Mouse (Mus musculus): Measurements from ENCODE around the gene Hydin. TPM values are rescaled to one million over a fixed set of nuclear protein-coding genes. Genes with fewer than 3 reads are reported as not detected.

Hydin gene
- polyA plus RNA-seq, 1 experiment from 2014 or later = 0.45 TPM

DNA sequence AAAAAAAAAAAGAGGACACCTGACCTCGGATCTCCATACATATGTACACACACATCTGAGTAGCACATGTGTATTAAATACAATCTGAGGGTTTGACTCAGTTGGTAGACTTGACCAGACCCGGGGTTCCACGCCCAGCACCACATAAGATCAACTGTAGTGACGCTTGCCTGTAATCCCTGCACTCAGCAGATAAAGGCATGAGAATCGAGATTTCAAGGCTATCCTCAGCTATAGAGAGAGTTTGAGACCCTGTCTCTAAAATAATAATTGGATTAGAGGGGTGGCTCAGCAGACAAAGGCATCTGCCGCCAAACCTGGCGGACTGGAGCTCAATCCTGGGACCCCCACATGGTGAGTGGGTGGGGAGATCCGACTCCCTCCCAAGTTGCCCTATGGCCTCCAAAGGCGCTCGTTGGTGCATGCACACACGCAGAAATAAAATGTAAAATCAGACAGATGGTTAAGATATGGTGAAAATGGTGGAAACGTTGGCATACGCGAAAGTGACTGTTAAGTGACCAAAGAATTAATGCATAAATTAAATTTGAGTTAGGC, 351.1 kb downstream of the Hydin start:
- H3K4me2 ChIP-seq (ENCODE audit: low read length) = peak overlapping the region; percentile 72
- no peaks in the 10 kb centered on the region for H3K9me3 ChIP-seq (replicated peaks; ENCODE audit: control insufficient read depth, low read length, poor library complexity, severe bottlenecking)
- H3K27me3 ChIP-seq (ENCODE audit: control insufficient read depth, insufficient read depth, low read depth, low read length) = peaks cover 3% of the 10 kb centered on the region; the same call in 1 of the 2 replicates
- no peaks in the 10 kb centered on the region for H3K36me3 ChIP-seq (ENCODE audit: control insufficient read depth, insufficient read depth, low read length)
- 11% methylated on average over 14 of the region's 14 CpGs for whole genome bisulfite sequencing
- peak overlapping the region; percentile 92 for H3K4me3 ChIP-seq (ENCODE audit: low read depth, low read length)
- peaks cover 26% of the 10 kb centered on the region for H3K4me1 ChIP-seq (ENCODE audit: control insufficient read depth, insufficient read depth, low read length)
- H3K9ac ChIP-seq (ENCODE audit: low read depth, low read length) = peak overlapping the region; percentile 47
- ATAC-seq = peak; percentile 51
- peak overlapping the region; percentile 72 for H3K27ac ChIP-seq (ENCODE audit: low read length)

GRCm38 (mm10) chr8:110618391-110619207, 351.8 kb downstream of the Hydin start, which contains the start of gene Vac14:
Gene Vac14 (plus strand): TSS chr8:110618585.
- Histone ChIP-seq H3K4me2 (ENCODE audit: low read length) (peak within 1 kb of the TSS; percentile 94), H3K36me3 (ENCODE audit: control insufficient read depth, insufficient read depth, low read length) (no peaks in the 10 kb centered on the region), H3K4me1 (ENCODE audit: control insufficient read depth, insufficient read depth, low read length) (peaks cover 26% of the 10 kb centered on the region), H3K9me3 (replicated peaks; ENCODE audit: control insufficient read depth, low read length, poor library complexity, severe bottlenecking) (no peaks in the 10 kb centered on the region), H3K4me3 (ENCODE audit: low read depth, low read length) (peak within 1 kb of the TSS; percentile 92), H3K27ac (ENCODE audit: low read length) (peak within 1 kb of the TSS; percentile 72), H3K9ac (ENCODE audit: low read depth, low read length) (peak within 1 kb of the TSS; percentile 78), H3K27me3 (ENCODE audit: control insufficient read depth, insufficient read depth, low read depth, low read length) (peaks cover 3% of the 10 kb centered on the region; the same call in 1 of the 2 replicates)
- ATAC-seq = peak; percentile 98
- under 1% methylated on average over 67 of the region's 67 CpGs for WGBS

- Histone ChIP-seq H3K9me3 (replicated peaks; ENCODE audit: control insufficient read depth, low read length, poor library complexity, severe bottlenecking) (no peaks in the 10 kb centered on the region), H3K4me3 (ENCODE audit: low read depth, low read length) (peak overlapping the region; percentile 92), H3K27me3 (ENCODE audit: control insufficient read depth, insufficient read depth, low read depth, low read length) (peaks cover 3% of the 10 kb centered on the region; the same call in 1 of the 2 replicates), H3K4me1 (ENCODE audit: control insufficient read depth, insufficient read depth, low read length) (peaks cover 26% of the 10 kb centered on the region), H3K27ac (ENCODE audit: low read length) (no peak overlapping the region), H3K36me3 (ENCODE audit: control insufficient read depth, insufficient read depth, low read length) (no peaks in the 10 kb centered on the region), H3K4me2 (ENCODE audit: low read length) (peak overlapping the region; percentile 94), H3K9ac (ENCODE audit: low read depth, low read length) (peak overlapping the region; percentile 78)
- WGBS = 32% methylated on average over 8 of the region's 8 CpGs
- peak; percentile 6; the same call in 1 of the 2 replicates for ATAC-seq
These were observed 352.4 kb downstream of the Hydin start for GRCm38 (mm10) chr8:110619208-110619574.

GRCm38 (mm10) chr8:110619919-110620318, 353.1 kb downstream of the Hydin start:
- Histone ChIP-seq H3K27ac (ENCODE audit: low read length) (no peak overlapping the region), H3K9ac (ENCODE audit: low read depth, low read length) (no peak overlapping the region), H3K4me2 (ENCODE audit: low read length) (peak overlapping the region; percentile 94; the same call in 1 of the 2 replicates), H3K4me1 (ENCODE audit: control insufficient read depth, insufficient read depth, low read length) (peaks cover 26% of the 10 kb centered on the region), H3K27me3 (ENCODE audit: control insufficient read depth, insufficient read depth, low read depth, low read length) (peaks cover 3% of the 10 kb centered on the region; the same call in 1 of the 2 replicates), H3K36me3 (ENCODE audit: control insufficient read depth, insufficient read depth, low read length) (no peaks in the 10 kb centered on the region), H3K9me3 (replicated peaks; ENCODE audit: control insufficient read depth, low read length, poor library complexity, severe bottlenecking) (no peaks in the 10 kb centered on the region), H3K4me3 (ENCODE audit: low read depth, low read length) (0 out of 2 replicates have a peak overlapping the region, but pooled peaks have one; percentile 92)
- WGBS = 94% methylated on average over 5 of the region's 5 CpGs
- ATAC-seq = no peak

DNA sequence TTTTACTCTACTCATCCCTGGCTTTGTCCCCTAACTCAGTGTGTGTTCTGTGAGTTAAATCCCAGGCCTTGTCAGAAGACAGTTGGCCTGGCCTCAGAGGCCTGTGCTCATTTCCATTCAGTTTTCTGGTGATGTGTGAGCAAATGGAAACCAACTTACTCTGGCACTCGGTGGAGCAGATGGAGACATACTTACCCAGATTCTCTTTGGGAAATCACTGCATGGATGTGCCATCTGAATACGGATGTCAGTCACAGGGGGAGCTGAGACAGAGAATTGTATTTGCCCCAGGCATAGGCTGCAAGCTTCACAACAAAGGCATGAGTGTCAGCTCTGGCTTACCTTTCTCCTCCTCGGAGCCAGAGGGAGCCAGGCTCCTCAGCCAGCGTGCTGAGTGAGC, 359.7 kb downstream of the Hydin start:
- Histone ChIP-seq H3K27me3 (ENCODE audit: control insufficient read depth, insufficient read depth, low read depth, low read length) (no peaks in the 10 kb centered on the region), H3K9ac (ENCODE audit: low read depth, low read length) (no peak overlapping the region), H3K4me1 (ENCODE audit: control insufficient read depth, insufficient read depth, low read length) (peaks cover 6% of the 10 kb centered on the region), H3K27ac (ENCODE audit: low read length) (no peak overlapping the region), H3K4me2 (ENCODE audit: low read length) (no peak overlapping the region), H3K4me3 (ENCODE audit: low read depth, low read length) (no peak overlapping the region), H3K9me3 (replicated peaks; ENCODE audit: control insufficient read depth, low read length, poor library complexity, severe bottlenecking) (no peaks in the 10 kb centered on the region), H3K36me3 (ENCODE audit: control insufficient read depth, insufficient read depth, low read length) (no peaks in the 10 kb centered on the region)
- 71% methylated on average over 4 of the region's 4 CpGs for WGBS
- no peak for ATAC-seq

- H3K4me1 ChIP-seq (ENCODE audit: control insufficient read depth, insufficient read depth, low read length) = peaks cover 6% of the 10 kb centered on the region
- no peak overlapping the region for H3K27ac ChIP-seq (ENCODE audit: low read length)
- H3K4me2 ChIP-seq (ENCODE audit: low read length) = no peak overlapping the region
- peaks cover 18% of the 10 kb centered on the region for H3K36me3 ChIP-seq (ENCODE audit: control insufficient read depth, insufficient read depth, low read length)
- H3K9ac ChIP-seq (ENCODE audit: low read depth, low read length) = 0 out of 2 replicates have a peak overlapping the region, but pooled peaks have one; percentile 6
- ATAC-seq = no peak
- H3K9me3 ChIP-seq (replicated peaks; ENCODE audit: control insufficient read depth, low read length, poor library complexity, severe bottlenecking) = no peaks in the 10 kb centered on the region
- 64% methylated on average over 9 of the region's 9 CpGs for WGBS
- H3K27me3 ChIP-seq (ENCODE audit: control insufficient read depth, insufficient read depth, low read depth, low read length) = no peaks in the 10 kb centered on the region
- no peak overlapping the region for H3K4me3 ChIP-seq (ENCODE audit: low read depth, low read length)
These were observed 362.7 kb downstream of the Hydin start for GRCm38 (mm10) chr8:110629245-110630063.

- no peak overlapping the region for H3K4me3 ChIP-seq (ENCODE audit: low read depth, low read length)
- ATAC-seq = no peak
- H3K9me3 ChIP-seq (replicated peaks; ENCODE audit: control insufficient read depth, low read length, poor library complexity, severe bottlenecking) = no peaks in the 10 kb centered on the region
These were observed 363.3 kb downstream of the Hydin start for GRCm38 (mm10) chr8:110630079-110630478.

GRCm38 (mm10) chr8:110630571-110631071, 363.8 kb downstream of the Hydin start:
- Histone ChIP-seq H3K4me1 (ENCODE audit: control insufficient read depth, insufficient read depth, low read length) (peaks cover 6% of the 10 kb centered on the region), H3K9ac (ENCODE audit: low read depth, low read length) (no peak overlapping the region), H3K27me3 (ENCODE audit: control insufficient read depth, insufficient read depth, low read depth, low read length) (no peaks in the 10 kb centered on the region), H3K36me3 (ENCODE audit: control insufficient read depth, insufficient read depth, low read length) (peaks cover 27% of the 10 kb centered on the region), H3K27ac (ENCODE audit: low read length) (no peak overlapping the region), H3K4me2 (ENCODE audit: low read length) (no peak overlapping the region), H3K4me3 (ENCODE audit: low read depth, low read length) (no peak overlapping the region), H3K9me3 (replicated peaks; ENCODE audit: control insufficient read depth, low read length, poor library complexity, severe bottlenecking) (no peaks in the 10 kb centered on the region)
- WGBS = 82% methylated on average over 8 of the region's 8 CpGs
- ATAC-seq = no peak

More at GRCm38 (mm10) chr8:110630079-110630478, 363.3 kb downstream of the Hydin start:
- Histone ChIP-seq H3K4me1 (ENCODE audit: control insufficient read depth, insufficient read depth, low read length) (peaks cover 6% of the 10 kb centered on the region), H3K9ac (ENCODE audit: low read depth, low read length) (no peak overlapping the region), H3K27ac (ENCODE audit: low read length) (no peak overlapping the region), H3K4me2 (ENCODE audit: low read length) (no peak overlapping the region), H3K27me3 (ENCODE audit: control insufficient read depth, insufficient read depth, low read depth, low read length) (no peaks in the 10 kb centered on the region), H3K36me3 (ENCODE audit: control insufficient read depth, insufficient read depth, low read length) (peaks cover 21% of the 10 kb centered on the region)
- 95% methylated on average over 3 of the region's 3 CpGs for WGBS
